Mouse (Mus musculus) frontal cortex, postnatal 10 days (tissue): ENCODE measurements around the gene Gtf2h3.

Source experiments
- DNase-seq, 2 experiments: peaks; one replicate each; pipeline ENCODE4 v3.0.0; 2022; ENCODE audit warnings: low spot score in 2 of 2, mixed read lengths in 1 of 2

Gene Gtf2h3

GRCm38 (mm10) chr5:124636694-124637093 is 57.8 kb downstream of the Gtf2h3 start:
- no peak for DNase-seq

GRCm38 (mm10) chr5:124637300-124637699 is 58.4 kb downstream of the Gtf2h3 start:
- DNase-seq: no peak

GRCm38 (mm10) chr5:124637836-124638235 is 58.9 kb downstream of the Gtf2h3 start:
- DNase-seq: no peak
